Mouse (Mus musculus): ENCODE measurements around the gene Cyb5b.
A peak's percentile ranks its signal among the peaks of the same experiment; 100 is the strongest.
"Not testable (repeated sequence)": the region's sequence is repeated elsewhere in the genome, so short reads cannot be mapped to it uniquely, and the experiment has no call there.

Gene Cyb5b

GRCm38 (mm10) chr8:107181122-107181521 lies 30.7 kb downstream of the Cyb5b start:
- no peak for DNase-seq

DNA sequence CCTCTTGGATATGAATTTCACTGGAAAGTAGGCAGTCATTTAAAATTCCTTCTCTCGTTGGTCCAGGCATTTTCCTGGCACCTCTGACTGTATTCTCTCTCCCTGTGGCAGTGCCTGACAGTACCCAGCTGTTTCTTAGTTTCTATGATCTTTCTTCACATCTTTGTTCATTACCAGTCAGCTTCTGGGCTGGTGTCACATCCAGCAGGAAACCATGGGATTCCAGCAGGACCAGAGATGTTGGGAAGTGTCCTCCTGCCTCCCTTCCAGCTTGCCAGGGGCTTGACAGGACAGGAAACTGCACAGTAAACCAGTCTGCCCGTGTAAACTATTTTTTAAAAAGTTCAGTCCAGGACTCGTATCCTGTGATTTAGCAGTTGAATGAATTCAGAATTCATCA lies 34.6 kb downstream of the Cyb5b start:
- DNase-seq = no peak

GRCm38 (mm10) chr8:107186659-107187390 lies 36.4 kb downstream of the Cyb5b start:
- no peak for DNase-seq

DNA sequence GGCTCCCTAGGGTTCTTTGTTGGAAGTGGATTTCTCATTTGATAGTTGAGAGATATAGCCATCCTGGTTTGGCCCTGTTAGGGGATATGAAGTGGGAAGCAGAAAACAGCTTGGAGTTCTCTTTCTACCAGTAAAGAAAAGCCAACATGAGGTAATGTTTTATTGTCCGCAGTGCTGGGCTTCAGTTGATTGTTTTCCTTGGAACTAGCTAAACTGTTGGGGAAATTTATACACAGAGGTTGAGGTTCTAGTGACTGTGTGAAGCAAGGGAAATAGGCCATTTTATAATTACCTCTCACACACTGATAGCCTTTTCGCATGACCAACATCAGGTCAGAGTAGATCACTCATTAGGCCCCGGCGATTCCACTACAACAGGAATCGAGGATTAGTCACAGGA lies 37.2 kb downstream of the Cyb5b start:
- DNase-seq = no peak

GRCm38 (mm10) chr8:107192631-107193030 lies 42.2 kb downstream of the Cyb5b start:
- DNase-seq = no peak

DNA sequence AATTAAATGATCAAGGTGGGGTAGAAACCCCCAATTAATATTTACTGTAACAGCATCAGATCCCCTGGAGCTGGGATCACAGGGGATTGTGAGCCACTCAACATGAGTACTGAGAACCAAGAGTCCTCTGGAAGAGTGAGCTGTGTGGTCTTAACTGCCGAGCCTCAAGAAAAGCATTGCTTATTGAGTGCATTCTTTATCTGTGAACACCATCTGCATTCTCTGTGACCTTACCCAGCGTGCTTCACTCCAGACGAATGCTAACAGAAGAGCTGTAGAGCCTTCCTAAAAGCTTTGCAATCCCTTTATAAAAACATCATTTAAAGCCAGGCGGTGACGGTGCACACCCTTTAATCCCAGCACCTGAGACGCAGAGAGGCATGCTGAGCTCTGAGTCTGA lies 42.9 kb downstream of the Cyb5b start:
- DNase-seq = no peak

DNA sequence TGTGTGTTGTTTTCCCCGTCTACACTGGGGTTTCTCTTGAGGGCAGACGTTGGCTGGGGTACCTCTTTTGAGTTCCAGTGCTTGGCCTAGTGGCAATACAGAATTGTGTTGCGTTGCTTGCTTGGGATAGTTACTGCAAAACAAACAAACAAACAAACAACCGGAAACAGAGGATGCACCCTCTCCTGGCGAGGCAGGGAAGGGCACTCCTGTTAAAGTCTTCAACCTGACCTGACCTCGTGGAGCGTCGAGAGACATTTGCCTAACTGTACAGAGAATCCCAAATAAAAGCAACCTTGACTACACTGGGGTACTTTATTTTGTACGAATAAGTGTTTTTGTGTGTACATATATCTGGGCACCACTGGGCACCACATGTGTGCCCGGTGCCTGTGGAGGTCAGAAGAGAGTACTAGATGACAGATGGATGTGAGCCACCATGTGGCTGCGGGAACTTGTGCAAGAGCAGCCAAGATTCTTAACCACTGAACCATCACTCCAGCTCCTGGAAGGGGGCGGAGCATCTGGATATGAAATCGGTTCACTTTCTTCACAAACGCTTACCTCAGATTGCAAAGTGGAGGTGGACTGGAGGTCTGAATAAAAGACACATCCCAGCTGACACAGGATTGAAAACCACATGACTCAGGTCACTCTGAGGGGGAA lies 44.5 kb downstream of the Cyb5b start:
- DNase-seq = no peak

DNA sequence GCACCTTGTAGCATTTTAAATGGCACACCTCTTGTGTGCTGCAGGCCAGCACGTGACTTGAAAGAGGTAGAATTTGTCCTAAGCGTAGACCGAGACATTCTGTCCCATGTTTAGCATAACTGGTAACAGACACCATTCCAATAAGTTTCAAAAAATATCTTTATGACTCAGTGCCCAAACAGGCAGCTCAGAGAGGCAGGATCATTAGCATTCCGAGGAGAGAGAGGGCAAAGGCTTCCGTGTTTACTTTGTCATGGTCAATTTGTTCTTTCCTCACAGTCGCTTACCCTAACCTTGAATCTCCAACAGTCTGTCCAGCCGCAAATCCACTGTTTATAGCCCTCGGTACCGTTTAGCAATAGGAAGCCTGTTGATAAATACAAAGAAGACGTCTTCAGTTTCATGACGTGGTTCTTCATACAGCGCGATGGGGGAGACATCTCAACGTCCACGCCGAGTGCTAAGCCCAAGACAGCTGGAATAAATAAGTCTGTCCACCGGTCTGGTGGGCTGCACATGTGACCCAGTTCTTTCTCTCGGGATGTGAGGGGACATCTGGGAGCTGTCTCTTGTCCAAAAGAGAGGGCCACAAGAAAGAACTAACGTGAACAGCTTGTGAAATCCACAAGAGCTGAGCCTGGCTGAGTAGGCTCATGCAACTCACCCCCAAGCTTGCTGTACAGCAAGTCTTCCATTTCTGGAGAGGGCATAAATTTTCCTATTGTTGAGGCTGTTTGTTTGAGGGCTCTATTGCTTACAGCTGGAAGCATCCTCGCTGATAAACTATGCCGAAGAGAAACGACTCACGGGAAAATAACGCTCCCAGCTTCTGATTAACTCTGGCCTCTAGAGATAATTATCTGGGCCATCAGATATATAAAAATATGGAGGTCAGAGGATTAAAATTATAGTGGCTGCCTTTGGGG lies 47.7 kb downstream of the Cyb5b start:
- no peak for DNase-seq

- DNase-seq = no peak
Measured at GRCm38 (mm10) chr8:107205164-107205563, 54.7 kb downstream of the Cyb5b start.

GRCm38 (mm10) chr8:107205701-107206561 lies 55.5 kb downstream of the Cyb5b start:
- DNase-seq = peak; percentile 74

DNA sequence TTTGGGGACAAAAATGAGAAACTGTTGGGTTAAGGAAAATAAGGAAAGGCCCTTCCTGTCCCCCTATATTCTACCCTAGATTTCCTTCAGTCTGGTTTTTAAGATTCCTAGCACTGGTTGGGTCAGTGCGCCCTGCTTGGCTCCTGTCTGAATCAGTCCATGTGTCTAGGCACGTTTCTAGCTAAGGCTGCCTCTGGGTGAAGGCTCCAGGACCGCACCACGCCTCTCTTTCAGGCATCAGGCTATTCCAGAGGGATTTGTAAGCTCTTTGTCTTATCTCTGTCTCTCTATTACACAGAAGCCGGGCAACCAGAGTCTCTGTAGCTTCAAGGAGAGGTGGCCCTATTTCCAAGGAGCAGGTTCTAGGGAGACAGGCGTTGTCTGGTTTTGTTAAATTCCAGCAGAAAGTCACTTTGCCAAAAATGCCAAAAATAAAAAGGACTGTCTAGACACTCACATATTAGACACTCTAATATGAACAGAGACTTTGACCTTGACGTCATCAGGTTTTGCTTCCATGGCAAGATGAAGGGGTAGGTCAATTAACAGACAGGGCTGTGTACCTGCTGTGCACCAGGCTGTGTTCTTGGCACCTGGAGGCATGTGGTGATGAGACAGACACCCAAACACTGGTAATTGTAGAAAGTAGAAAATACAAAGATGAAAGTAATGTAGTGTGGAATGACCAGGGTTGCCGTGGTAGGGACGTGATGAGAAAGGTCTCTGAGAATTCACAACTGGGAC lies 56.5 kb downstream of the Cyb5b start:
- DNase-seq = peak; percentile 20

DNA sequence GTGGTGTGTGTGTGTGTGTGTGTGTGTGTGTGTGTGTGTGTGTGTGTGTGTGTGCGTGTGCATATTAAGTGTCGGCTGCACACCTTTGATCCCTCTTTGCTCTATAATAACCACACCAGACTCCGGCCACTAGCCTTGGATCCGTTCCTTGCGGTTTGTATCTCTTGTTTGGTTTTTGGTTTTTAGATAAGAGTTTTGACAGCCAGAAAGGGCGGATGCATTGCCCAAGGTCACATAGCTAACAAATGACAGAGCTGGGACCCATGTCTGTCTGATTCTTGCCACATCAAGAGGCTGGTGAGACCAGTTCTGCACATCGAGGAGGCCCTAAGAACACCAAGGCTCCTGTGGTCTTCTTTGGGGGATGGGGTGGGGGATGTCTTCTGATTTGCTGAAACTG lies 58.7 kb downstream of the Cyb5b start:
- DNase-seq = no peak

DNA sequence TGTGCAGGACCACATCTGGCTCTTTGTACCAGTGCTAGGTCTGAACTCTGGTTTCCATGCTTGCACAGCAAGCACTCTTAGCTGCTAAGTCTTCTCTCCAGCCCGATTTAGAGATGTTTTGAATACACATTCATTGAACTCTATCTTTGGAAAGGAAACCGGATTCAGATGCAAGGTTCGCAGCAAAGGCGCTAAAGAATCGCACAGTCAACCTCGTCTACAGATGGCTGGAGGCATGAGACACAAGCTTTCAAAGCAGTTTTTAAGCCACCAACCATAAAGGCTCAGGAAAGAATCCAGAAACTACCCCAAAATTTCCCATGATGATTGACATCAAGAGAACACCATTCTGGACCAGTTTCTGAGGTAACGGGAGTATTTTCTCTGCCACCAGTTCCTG lies 61.6 kb downstream of the Cyb5b start:
- DNase-seq = no peak

DNA sequence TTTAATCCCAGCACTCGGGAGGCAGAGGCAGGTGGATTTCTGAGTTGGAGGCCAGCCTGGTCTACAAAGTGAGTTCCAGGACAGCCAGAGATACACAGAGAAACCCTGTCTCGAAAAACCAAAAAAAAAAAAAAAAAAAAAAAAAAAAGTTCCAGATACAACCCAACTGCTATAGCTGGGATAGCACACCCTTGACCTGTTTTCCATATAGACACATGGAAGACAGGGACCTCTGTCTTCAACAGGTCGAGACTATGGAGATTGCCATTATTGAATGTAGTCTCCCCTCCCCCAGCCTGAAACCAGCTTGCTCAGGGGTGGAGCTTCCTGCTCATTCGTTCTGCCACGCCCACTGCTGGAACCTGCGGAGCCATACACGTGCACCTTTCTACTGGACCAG lies 66.8 kb downstream of the Cyb5b start:
- DNase-seq = not testable (repeated sequence)

DNA sequence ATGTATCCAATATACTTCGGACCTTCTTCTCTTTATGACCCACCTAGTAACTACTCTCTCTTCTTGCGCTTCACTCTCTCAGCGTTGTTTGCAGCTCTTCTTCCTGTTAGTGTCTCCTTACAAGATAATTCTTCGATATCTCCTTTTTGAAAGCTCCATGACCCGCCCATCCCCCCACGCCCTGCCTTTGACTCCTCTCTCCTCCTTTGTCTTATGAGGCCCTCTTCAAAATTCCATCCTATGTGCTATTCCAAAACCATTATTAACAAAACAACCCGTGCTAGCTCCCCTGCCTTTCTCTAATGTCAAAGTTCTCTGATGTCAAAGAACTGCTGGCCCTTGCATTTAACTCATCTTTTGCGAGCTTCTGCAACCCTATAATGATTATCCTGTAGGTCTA lies 67.7 kb downstream of the Cyb5b start:
- no peak for DNase-seq

GRCm38 (mm10) chr8:107219078-107219477 lies 68.6 kb downstream of the Cyb5b start:
- no peak for DNase-seq

- no peak for DNase-seq
Measured at GRCm38 (mm10) chr8:107221924-107222851, 71.7 kb downstream of the Cyb5b start.

DNA sequence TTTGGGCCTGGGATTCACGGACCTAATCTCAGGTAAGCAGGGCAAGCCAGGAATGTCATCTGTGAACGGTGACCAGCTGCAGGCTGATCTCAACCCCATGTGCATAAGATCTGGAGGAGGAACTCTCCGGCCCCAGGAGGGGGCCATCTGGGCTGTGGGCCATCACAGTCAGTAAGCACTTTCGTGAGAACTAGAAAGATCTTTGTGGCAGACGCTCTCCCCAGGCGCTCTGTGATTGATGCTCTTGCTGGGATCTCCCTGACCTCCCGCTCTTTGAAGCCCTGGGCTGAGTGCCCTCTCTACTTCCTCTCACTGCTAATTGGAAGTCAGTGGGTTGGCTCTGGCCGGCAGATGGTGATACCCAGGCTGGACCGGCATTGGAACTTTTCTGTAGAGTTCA lies 75.7 kb downstream of the Cyb5b start:
- DNase-seq = peak; percentile 4

- DNase-seq = no peak
Measured at GRCm38 (mm10) chr8:107227011-107227626, 76.7 kb downstream of the Cyb5b start.

DNA sequence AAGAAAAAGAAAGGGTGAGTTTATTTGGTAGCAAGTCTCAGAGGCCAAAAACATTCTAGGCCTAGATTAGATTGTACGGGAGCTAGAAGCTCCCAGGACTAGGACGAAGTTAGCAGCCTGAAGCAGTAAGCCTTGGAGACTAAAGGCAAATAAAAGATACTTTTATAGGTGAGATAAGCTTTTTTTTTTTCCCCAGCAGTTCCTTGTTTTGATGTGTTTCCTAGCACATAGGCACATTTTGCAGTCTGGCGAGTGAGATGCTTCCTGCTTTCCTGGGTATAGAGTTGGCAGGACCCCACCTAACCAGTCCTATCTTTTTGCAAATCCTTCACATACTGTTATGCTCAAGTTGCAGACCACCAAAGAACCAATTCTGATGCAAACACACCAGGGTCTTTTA lies 82.8 kb downstream of the Cyb5b start:
- DNase-seq = no peak

Data from cerebellum, adult 8-10 months (tissue).